Mouse (Mus musculus): ENCODE data around the gene Zfp638. TPM values are rescaled to one million over a fixed set of nuclear protein-coding genes. Genes with fewer than 3 reads are reported as not detected.
"Not testable (repeated sequence)": the region's sequence is repeated elsewhere in the genome, so short reads cannot be mapped to it uniquely, and the experiment has no call there.

Zfp638 gene
- polyA plus RNA-seq, 1 experiment: 7.4 TPM

- 70% methylated on average over 4 of the region's 4 CpGs for WGBS
- DNase-seq: peak; percentile 76
- H3K27ac ChIP-seq (ENCODE audit: insufficient read depth, low read depth, low read length): peak overlapping the region; percentile 43
- H3K4me3 ChIP-seq (ENCODE audit: insufficient read depth, low read depth, low read length): peak overlapping the region; percentile 55
- H3K27me3 ChIP-seq (replicated peaks; ENCODE audit: control insufficient read depth, insufficient read depth, low read length): no peaks in the 10 kb centered on the region
- no peak for TF ChIP-seq CTCF (conservative IDR thresholded peaks at IDR 0.05; ENCODE audit: insufficient read depth, insufficient read length, low read depth, low read length)
- TF ChIP-seq POLR2A (IDR thresholded peaks at IDR 0.05; ENCODE audit: low read depth, low read length): no peak
- H3K4me1 ChIP-seq (ENCODE audit: control insufficient read depth, insufficient read depth, low read length): peaks cover 3% of the 10 kb centered on the region; the same call in 1 of the 2 replicates
- H3K36me3 ChIP-seq (ENCODE audit: control insufficient read depth, insufficient read depth, low read length): no peaks in the 10 kb centered on the region
Observed at GRCm38 (mm10) chr6:84020002-84020401, 153.1 kb downstream of the Zfp638 start.

GRCm38 (mm10) chr6:84021990-84022389 is 155.1 kb downstream of the Zfp638 start:
- 73% methylated on average over 3 of the region's 3 CpGs for WGBS
- Histone ChIP-seq H3K4me1 (ENCODE audit: control insufficient read depth, insufficient read depth, low read length) (no peaks in the 10 kb centered on the region), H3K36me3 (ENCODE audit: control insufficient read depth, insufficient read depth, low read length) (no peaks in the 10 kb centered on the region), H3K4me3 (ENCODE audit: insufficient read depth, low read depth, low read length) (no peak overlapping the region), H3K27ac (ENCODE audit: insufficient read depth, low read depth, low read length) (no peak overlapping the region), H3K27me3 (replicated peaks; ENCODE audit: control insufficient read depth, insufficient read depth, low read length) (no peaks in the 10 kb centered on the region)
- no peak for DNase-seq
- TF ChIP-seq POLR2A (IDR thresholded peaks at IDR 0.05; ENCODE audit: low read depth, low read length) (no peak), CTCF (conservative IDR thresholded peaks at IDR 0.05; ENCODE audit: insufficient read depth, insufficient read length, low read depth, low read length) (no peak)

- WGBS: 88% methylated on average over 3 of the region's 3 CpGs
- H3K27me3 ChIP-seq (replicated peaks; ENCODE audit: control insufficient read depth, insufficient read depth, low read length): no peaks in the 10 kb centered on the region
- H3K4me3 ChIP-seq (ENCODE audit: insufficient read depth, low read depth, low read length): no peak overlapping the region
- H3K27ac ChIP-seq (ENCODE audit: insufficient read depth, low read depth, low read length): no peak overlapping the region
- no peaks in the 10 kb centered on the region for H3K4me1 ChIP-seq (ENCODE audit: control insufficient read depth, insufficient read depth, low read length)
- TF ChIP-seq POLR2A (IDR thresholded peaks at IDR 0.05; ENCODE audit: low read depth, low read length) (no peak), CTCF (conservative IDR thresholded peaks at IDR 0.05; ENCODE audit: insufficient read depth, insufficient read length, low read depth, low read length) (no peak)
- no peak for DNase-seq
- no peaks in the 10 kb centered on the region for H3K36me3 ChIP-seq (ENCODE audit: control insufficient read depth, insufficient read depth, low read length)
Observed at GRCm38 (mm10) chr6:84025636-84026035, 158.7 kb downstream of the Zfp638 start.

DNA sequence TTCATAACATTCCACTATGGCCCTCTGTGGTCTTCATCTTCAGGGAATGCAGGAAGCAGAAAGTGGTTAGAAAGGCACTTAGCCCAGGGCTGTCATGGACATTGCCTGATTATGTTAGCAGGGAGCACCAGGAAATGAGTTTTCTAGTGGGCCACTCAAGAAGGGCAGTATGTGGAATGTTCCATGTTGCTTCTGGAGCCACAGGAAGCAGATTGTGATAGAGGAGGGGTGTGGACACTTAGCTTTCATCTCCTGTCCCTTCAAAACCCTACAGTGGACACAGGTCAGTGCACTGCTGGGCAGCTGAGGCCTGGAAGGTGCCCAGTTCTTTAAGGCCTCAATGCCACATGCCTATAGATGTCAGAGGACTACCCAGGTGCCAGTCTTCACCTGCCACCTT is 161.9 kb downstream of the Zfp638 start:
- no peak for TF ChIP-seq POLR2A (IDR thresholded peaks at IDR 0.05; ENCODE audit: low read depth, low read length)
- no peak for TF ChIP-seq CTCF (conservative IDR thresholded peaks at IDR 0.05; ENCODE audit: insufficient read depth, insufficient read length, low read depth, low read length)
- Histone ChIP-seq H3K4me3 (ENCODE audit: insufficient read depth, low read depth, low read length) (no peak overlapping the region), H3K27me3 (replicated peaks; ENCODE audit: control insufficient read depth, insufficient read depth, low read length) (no peaks in the 10 kb centered on the region), H3K27ac (ENCODE audit: insufficient read depth, low read depth, low read length) (no peak overlapping the region), H3K4me1 (ENCODE audit: control insufficient read depth, insufficient read depth, low read length) (no peaks in the 10 kb centered on the region), H3K36me3 (ENCODE audit: control insufficient read depth, insufficient read depth, low read length) (no peaks in the 10 kb centered on the region)
- peak; percentile 34 for DNase-seq

- no peak for TF ChIP-seq POLR2A (IDR thresholded peaks at IDR 0.05; ENCODE audit: low read depth, low read length)
- no peak for TF ChIP-seq CTCF (conservative IDR thresholded peaks at IDR 0.05; ENCODE audit: insufficient read depth, insufficient read length, low read depth, low read length)
Observed at GRCm38 (mm10) chr6:84029775-84030174, 162.9 kb downstream of the Zfp638 start.

DNA sequence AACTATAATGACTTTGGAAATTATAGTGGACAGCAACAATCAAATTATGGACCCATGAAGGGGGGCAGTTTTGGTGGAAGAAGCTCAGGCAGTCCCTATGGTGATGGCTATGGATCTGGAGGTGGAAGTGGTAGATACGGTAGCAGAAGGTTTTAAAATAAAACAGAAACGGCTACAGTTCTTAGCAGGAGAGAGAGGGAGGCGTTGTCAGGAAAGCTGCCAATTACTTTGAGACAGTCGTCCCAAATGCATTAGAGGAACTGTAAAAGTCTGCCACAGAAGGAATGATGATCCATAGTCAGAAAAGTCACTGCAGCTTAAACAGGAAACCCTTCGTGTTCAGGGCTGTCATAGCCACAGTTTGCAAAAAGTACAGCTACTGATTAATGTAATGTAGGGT is 165.6 kb downstream of the Zfp638 start:
- not testable (repeated sequence) for H3K4me1 ChIP-seq (ENCODE audit: control insufficient read depth, insufficient read depth, low read length); H3K4me3 ChIP-seq (ENCODE audit: insufficient read depth, low read depth, low read length); DNase-seq; H3K27me3 ChIP-seq (replicated peaks; ENCODE audit: control insufficient read depth, insufficient read depth, low read length); H3K36me3 ChIP-seq (ENCODE audit: control insufficient read depth, insufficient read depth, low read length); H3K27ac ChIP-seq (ENCODE audit: insufficient read depth, low read depth, low read length)
- 42% methylated on average over 5 of the region's 5 CpGs for WGBS

More at GRCm38 (mm10) chr6:84029775-84030174, 162.9 kb downstream of the Zfp638 start:
- DNase-seq: no peak
- Histone ChIP-seq H3K27ac (ENCODE audit: insufficient read depth, low read depth, low read length) (no peak overlapping the region), H3K27me3 (replicated peaks; ENCODE audit: control insufficient read depth, insufficient read depth, low read length) (no peaks in the 10 kb centered on the region), H3K36me3 (ENCODE audit: control insufficient read depth, insufficient read depth, low read length) (no peaks in the 10 kb centered on the region), H3K4me1 (ENCODE audit: control insufficient read depth, insufficient read depth, low read length) (no peaks in the 10 kb centered on the region), H3K4me3 (ENCODE audit: insufficient read depth, low read depth, low read length) (no peak overlapping the region)
- WGBS: 82% methylated on average over 7 of the region's 7 CpGs

Other genes with a start within 250 kb of the Zfp638 start
- not detected in 2 replicates for gene Clec4f, start 210.9 kb upstream of the Zfp638 start, polyA plus RNA-seq (2012; rRNA removed)
- 0.19 and 0.28 TPM in 2 replicates for gene Cd207, start 189.3 kb upstream of the Zfp638 start, polyA plus RNA-seq (2012; rRNA removed)
- not detected in 2 replicates for gene Vax2, start 155.8 kb upstream of the Zfp638 start, polyA plus RNA-seq (2012; rRNA removed)
- 137 and 154 TPM in 2 replicates for gene Atp6v1b1, start 124.1 kb upstream of the Zfp638 start, polyA plus RNA-seq (2012; rRNA removed)
- gene Ankrd53, start 104.5 kb upstream of the Zfp638 start, polyA plus RNA-seq (2012; rRNA removed): 0.14 TPM in 2 replicates
- gene Tex261, start 91.3 kb upstream of the Zfp638 start, polyA plus RNA-seq (2012; rRNA removed): 156 and 169 TPM in 2 replicates
- gene Nagk, start 72.1 kb upstream of the Zfp638 start, polyA plus RNA-seq (2012; rRNA removed): 32.2 and 38.6 TPM in 2 replicates
- gene Paip2b, start 35.4 kb upstream of the Zfp638 start, polyA plus RNA-seq (2012; rRNA removed): 7.1 and 10.0 TPM in 2 replicates
- 20.7 and 20.8 TPM in 2 replicates for gene Dysf, start 141.5 kb downstream of the Zfp638 start, polyA plus RNA-seq (2012; rRNA removed)

All from kidney, adult 2 months (tissue).